Mouse (Mus musculus) heart, embryonic 11.5 days (tissue): Measurements from ENCODE around the gene Gm6657. TPM values are rescaled to one million over a fixed set of nuclear protein-coding genes. Genes with fewer than 3 reads are reported as not detected.

Experiments
- ATAC-seq: fragments of 200-750 bp; cut with Nextera tagmentation; replicated peaks from 2 replicates; pipeline ENCODE4 v1.8.0; 2017; ENCODE audit warnings: moderate library complexity; ENCODE audit not compliant: insufficient number of reproducible peaks, low FRiP score, low TSS enrichment
- H3K27ac ChIP-seq: fragments of 300-500 bp; sonication (generic); 2 replicates; pipeline ENCODE4 v1.5.1; 2014; ENCODE audit warnings: mild to moderate bottlenecking, low read depth, low read length
- H3K27me3 ChIP-seq: fragments of 300-500 bp; sonication (generic); 2 replicates; pipeline ENCODE4 v1.6.1; 2014; ENCODE audit warnings: mild to moderate bottlenecking, low read length, mixed read lengths; ENCODE audit not compliant: control insufficient read depth, insufficient read depth
- H3K36me3 ChIP-seq: fragments of 300-500 bp; sonication (generic); 2 replicates; pipeline ENCODE4 v1.6.1; 2014; ENCODE audit warnings: mild to moderate bottlenecking, low read length, moderate library complexity, mixed read lengths; ENCODE audit not compliant: control insufficient read depth, insufficient read depth
- H3K4me1 ChIP-seq: fragments of 300-500 bp; sonication (generic); 2 replicates; pipeline ENCODE4 v1.6.1; 2014; ENCODE audit warnings: low read length; ENCODE audit not compliant: control insufficient read depth, insufficient read depth
- H3K4me2 ChIP-seq: fragments of 300-500 bp; sonication (generic); 2 replicates; pipeline ENCODE4 v1.6.1; 2014; ENCODE audit warnings: mild to moderate bottlenecking, moderate library complexity
- H3K4me3 ChIP-seq: fragments of 300-500 bp; sonication (generic); 2 replicates; pipeline ENCODE4 v1.5.1; 2014; ENCODE audit warnings: low read depth, low read length
- H3K9ac ChIP-seq: fragments of 300-500 bp; sonication (generic); 2 replicates; pipeline ENCODE4 v1.6.1; 2014; ENCODE audit warnings: mild to moderate bottlenecking, low read depth, low read length, moderate library complexity
- H3K9me3 ChIP-seq: fragments of 300-500 bp; sonication (generic); replicated peaks from 2 replicates; pipeline ENCODE4 v1.6.1; 2016; ENCODE audit warnings: low read length; ENCODE audit not compliant: control insufficient read depth
- WGBS: fragments of 180-500 bp; shearing (Covaris S2); extraction: QIAGEN DNeasy Blood & Tissue Kit; methylation state at CpG from one replicate; pipeline ENCODE4 v1.1.7; 2014; ENCODE audit not compliant: insufficient replicate concordance; 5-methylcytosine and 5-hydroxymethylcytosine counted together
- polyA plus RNA-seq: library from polyadenylated mRNA; unstranded; fragments of >200 nt; fragmentation: Nextera tagmentation; extraction: Ambion mirVana; gene quantifications from 2 replicates; pipeline ENCODE4 v1.2.1, GENCODE M21; 2014

Gm6657 gene
- polyA plus RNA-seq, 1 experiment from 2014 or later, result not detected

DNA sequence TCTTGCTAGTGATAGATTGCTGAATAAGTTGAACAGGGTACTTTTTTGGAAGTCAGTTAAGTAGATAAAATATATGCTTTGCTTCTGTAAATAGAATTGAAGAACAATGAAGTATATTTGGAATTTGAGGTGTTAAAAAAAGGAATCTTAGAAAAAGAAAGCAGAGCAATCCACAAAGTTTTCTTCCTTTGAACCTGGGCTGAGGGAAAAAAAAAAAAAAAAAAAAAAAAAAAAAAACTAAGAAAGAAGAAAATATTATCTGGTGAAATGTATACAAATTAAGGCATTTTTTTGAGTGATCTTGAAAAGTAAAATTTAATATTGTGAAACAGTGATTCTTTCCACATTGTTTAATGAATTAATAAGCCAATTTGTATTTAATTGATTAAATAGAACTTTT is 38.5 kb downstream of the Gm6657 start:
- ATAC-seq, result no peak
- no peaks in the 10 kb centered on the region for H3K9me3 ChIP-seq
- H3K4me2 ChIP-seq, result no peak overlapping the region
- H3K9ac ChIP-seq, result no peak overlapping the region
- H3K36me3 ChIP-seq, result no peaks in the 10 kb centered on the region
- no peak overlapping the region for H3K4me3 ChIP-seq
- H3K27me3 ChIP-seq, result no peaks in the 10 kb centered on the region
- no peak overlapping the region for H3K27ac ChIP-seq
- H3K4me1 ChIP-seq, result peaks cover 2% of the 10 kb centered on the region; the same call in 1 of the 2 replicates

DNA sequence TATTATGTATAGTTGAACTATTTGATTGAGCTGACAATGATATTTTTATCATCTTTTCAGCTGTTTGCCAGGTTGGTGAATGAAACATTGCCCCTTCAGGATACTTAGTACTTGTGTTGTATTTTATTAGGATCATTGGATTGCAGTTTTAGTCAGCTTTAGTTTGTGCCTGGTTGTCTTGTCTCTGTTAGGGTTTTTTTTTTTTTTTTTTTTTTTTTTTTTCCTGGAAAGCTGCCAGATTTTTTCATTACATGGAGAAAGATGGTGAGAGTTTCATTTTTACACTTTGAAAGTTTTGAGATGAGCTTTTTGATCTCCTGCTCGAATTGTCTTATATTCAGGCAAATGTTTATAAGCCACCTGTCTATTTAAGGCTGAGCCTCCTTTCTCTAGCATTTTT is 54.3 kb downstream of the Gm6657 start:
- H3K9ac ChIP-seq, result no peak overlapping the region
- no peak overlapping the region for H3K27ac ChIP-seq
- H3K36me3 ChIP-seq, result no peaks in the 10 kb centered on the region
- H3K9me3 ChIP-seq, result no peaks in the 10 kb centered on the region
- H3K4me1 ChIP-seq, result no peaks in the 10 kb centered on the region
- WGBS, result 57% methylated on average over 1 of the region's 1 CpGs
- no peak overlapping the region for H3K4me2 ChIP-seq
- H3K27me3 ChIP-seq, result no peaks in the 10 kb centered on the region
- ATAC-seq, result no peak
- H3K4me3 ChIP-seq, result no peak overlapping the region

DNA sequence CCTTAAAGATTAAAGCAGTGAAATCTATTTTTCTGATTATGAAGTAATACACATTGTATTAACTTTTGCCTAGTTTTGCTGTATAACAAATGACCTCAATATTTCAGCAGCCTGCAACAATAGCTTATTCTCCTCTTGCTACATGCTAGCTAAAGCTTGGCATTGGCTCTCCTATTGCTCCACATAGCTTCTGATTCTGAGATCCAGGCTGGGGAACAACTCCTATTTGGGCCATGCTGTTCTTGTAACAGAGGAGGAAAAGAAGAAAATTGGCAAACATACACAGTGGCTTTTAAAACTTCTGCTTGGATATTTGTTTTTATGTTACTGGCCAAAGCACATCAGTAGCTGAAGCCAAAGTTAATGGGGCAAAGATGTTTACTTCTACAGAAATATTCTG is 55.1 kb downstream of the Gm6657 start:
- ATAC-seq, result no peak
- Histone ChIP-seq H3K9me3 (no peaks in the 10 kb centered on the region), H3K4me3 (no peak overlapping the region)

More for the DNA sequence above, 55.1 kb downstream of the Gm6657 start:
- H3K9ac ChIP-seq, result no peak overlapping the region
- H3K27me3 ChIP-seq, result no peaks in the 10 kb centered on the region
- no peaks in the 10 kb centered on the region for H3K4me1 ChIP-seq
- no peak overlapping the region for H3K4me2 ChIP-seq
- H3K27ac ChIP-seq, result no peak overlapping the region
- no peaks in the 10 kb centered on the region for H3K36me3 ChIP-seq

Other genes with a start within 250 kb of the Gm6657 start
- 12.2 and 12.3 TPM in 2 replicates for gene Gphn, start 32.1 kb downstream of the Gm6657 start, polyA plus RNA-seq